Mouse (Mus musculus): ENCODE measurements around the gene Chrne. TPM values are rescaled to one million over a fixed set of nuclear protein-coding genes. Genes with fewer than 3 reads are reported as not detected.

Chrne gene
- total RNA-seq, 4 experiments from 2014 or later = 1.0 TPM; not detected in 3

DNA sequence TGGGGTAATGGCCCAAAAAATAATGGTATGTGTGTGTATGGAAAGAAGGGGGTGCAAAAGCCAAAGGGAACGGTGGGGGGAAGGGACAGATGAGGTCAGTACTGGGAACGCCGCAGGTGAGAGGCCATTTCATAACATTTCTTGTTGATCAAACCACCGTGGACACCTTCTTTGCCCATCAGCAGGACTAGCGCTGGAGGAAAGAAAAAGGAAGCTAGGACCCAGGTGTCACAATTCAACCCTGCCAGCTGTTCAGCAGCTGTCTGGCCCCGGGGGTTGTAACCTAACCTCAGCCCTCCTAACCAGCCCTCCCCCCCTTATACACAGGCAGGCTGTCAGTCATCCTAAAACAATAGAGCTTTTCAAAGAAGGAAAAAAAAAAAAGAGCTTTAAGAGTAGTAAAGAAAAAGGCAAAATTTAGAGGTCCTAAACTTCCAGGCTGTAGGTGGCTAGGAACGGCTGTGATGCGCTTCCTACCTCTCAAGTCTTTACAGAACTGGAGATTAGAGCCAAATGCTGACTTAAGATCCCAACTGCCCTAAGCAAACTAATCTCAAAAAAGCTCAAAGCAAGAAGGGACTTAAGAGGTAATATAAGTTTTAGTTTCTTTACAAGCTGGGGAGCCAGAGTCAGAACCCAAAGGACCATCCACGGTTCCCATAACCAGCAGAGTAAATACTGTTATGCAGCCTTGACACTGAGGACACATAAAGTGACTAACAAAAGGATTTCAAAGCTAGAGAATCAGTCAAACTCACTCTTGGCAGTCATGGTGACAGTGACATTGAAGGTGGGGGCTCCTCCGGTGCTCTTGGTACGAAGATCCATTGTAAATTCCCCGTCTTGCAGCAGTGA lies 33.2 kb upstream of the Chrne start:
- peak in 1 of 2 experiments; percentile 2 for DNase-seq (ENCODE audit: low spot score in 2 of 2)

DNA sequence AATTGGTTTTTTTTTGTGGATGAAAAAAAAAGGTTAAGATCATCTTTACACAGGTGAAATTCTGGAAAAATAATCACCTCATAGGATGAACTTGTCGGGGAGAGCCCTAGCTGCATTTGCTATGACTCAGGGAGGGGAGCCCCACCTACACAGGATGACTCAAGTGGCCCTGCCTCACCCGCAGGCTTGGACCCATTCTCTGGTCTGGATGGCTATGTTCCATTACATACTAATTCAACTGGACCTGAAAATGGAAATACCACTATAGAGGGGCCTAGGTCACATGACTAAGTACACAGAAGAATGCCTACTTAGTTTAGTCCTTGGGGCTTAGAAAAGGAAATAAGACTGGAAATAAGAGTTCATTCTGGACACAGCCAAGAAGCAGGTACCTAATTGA lies 32.4 kb upstream of the Chrne start:
- DNase-seq (ENCODE audit: low spot score in 2 of 2) = peak in 1 of 2 experiments; percentile 2

DNA sequence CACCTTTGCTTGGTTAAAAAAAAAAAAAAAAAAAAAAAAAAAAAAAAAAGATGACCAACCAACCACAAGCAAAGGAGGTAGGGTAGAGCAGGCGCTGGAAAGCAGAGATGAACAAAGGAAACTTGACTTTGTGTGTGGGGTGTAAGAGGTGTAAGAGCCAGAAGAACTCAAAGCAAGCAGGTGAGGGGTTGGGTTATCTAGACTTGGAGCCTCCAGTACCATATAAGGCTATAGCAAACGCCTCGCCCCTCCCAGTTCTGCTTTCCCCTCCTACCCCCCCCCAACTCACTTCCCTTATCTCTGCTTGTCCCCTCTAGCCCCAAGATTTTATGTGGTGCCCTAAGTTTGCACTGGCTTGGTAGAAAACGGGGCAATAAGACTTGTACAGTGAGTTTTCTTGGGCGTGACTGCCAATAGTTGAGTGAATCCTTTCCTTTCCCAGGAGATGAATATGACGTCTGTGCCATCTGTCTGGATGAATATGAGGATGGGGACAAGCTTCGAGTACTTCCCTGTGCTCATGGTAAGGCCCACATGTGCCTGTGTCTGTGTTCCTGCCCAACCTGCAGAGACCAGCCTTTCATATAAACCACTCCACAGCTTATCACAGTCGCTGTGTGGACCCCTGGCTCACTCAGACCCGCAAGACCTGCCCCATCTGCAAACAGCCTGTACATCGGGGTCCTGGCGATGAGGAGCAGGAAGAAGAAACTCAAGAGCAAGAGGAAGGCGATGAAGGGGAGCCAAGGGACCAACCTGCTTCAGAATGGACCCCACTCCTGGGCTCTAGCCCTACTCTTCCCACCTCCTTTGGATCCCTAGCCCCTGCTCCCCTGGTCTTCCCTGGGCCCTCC lies 31.5 kb upstream of the Chrne start:
- peak; percentile 7 to 16 for DNase-seq (ENCODE audit: low spot score in 2 of 2)

DNA sequence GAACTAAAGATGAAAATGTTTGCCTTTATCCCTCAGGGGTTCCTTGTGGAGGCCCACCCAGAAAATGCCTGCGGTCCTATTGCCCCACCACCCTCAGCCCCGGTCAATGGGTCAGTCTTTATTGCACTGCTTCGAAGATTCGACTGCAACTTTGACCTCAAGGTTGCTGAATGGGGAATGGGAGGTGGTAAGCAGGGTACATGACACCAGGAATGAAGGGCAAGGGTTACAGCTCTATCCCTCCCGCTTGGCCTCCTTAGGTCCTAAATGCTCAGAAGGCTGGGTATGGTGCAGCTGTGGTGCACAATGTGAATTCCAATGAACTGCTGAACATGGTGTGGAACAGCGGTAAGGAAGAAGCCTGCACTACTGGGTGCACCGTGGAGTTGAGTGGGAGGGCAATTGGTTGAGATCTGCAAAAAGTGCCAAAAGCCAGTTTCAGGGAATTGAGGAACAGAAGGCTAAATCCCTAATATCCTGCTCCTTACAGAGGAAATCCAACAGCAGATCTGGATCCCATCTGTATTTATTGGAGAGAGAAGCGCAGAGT lies 30.2 kb upstream of the Chrne start:
- peak; percentile 2 to 11 for DNase-seq (ENCODE audit: low spot score in 2 of 2)

DNA sequence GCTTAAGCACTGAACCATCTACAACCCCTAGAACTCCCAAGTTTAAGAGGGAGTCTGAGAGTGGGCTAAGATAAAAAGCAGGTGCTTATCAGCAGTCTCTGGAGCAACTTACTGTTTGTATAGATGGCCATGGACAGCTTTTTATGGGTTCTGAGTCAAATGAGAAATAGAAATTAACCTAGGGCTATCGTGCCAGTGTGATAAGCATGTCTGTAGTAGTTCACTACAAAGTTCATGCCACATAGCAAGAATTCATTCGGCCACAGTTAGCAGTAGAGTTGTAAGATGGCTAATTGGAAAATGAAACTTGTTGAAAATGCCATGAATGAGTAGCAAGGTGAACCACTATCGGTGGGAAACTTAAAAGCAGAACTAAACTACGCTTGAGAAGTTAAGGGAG lies 29.5 kb upstream of the Chrne start:
- no peak for DNase-seq (ENCODE audit: low spot score in 2 of 2)

DNA sequence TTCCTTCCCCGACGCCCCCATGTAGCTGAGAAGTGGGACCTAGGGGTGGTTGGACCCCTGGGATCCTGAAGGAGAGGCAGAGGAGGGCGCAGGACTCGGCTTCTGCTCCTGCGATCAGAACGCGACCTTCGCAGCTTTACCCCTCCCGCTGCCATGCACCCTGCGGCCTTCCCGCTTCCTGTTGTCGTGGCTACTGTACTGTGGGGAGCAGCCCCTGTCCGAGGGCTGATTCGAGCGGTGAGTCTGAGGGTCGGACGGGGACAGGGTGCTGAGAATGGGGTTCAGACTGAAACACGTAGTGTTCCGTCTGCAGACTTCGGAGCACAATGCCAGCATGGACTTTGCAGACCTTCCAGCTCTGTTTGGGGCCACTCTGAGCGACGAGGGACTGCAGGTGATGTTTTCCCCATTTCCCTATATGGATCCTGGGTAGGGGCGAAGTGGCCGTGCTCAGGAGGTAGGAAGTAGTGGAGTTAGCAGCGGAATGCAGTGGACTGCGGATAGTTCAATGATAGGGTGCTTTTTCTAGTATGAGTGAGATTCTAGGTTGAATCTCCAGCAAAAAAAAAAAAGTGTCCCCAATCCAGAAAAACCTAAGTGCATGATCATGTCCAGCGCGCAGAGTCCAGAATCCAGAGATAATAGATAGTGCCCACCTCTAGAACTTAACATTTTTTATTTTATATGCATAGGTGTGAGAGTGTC lies 28.9 kb upstream of the Chrne start:
- DNase-seq (ENCODE audit: low spot score in 2 of 2) = peak; percentile 11 to 20

DNA sequence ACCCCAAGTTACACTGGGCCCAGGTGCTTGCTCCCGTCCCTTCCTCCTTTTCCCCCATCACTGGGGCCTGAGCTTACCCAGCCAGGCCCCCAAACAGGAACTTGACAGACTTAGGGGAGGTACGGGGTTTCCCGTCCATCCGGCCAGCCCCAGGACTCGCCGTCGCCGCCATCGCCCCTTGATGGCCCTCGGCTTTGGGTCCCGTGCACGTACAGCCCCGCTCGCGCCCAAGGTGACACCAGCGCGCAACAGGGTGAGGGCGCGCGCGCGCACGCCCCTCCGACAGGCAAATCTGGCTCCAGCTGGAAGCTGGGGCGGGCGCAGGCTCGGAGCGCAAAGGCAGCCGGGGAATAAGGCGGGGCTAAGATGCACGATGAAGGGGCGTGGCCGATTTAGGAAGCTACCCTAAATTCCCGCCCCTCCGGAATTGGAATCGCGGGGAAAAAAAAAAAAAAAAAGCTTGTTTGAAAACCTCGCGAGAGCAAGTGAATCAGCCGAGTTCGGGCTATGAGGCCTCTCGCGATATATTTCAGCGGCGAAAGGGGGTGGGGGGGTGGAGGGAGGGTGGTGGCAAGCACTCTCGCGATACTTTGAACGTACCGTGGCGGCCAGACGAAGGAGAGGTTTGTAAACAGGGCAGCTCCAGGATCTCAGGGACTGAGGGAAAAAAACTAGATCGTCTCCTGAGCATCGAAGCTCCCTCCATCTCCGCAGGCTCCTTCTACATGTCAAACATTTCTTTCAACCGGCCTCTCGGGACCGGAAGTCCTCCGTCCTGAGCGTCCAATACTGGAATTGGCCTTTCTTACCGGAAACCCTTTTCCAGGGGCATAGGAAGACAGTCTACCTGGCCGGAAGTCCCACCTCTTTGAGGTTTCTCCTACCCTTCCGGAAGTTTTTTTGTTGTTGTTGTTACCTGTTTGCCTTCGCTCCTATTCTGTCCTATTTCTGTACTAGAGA lies 28.0 kb upstream of the Chrne start, which contains the start of the genes Rnf167 and Slc25a11:
Gene Rnf167 (plus strand): TSS at position 545 of the 960 bp plus-strand sequence.
Gene Slc25a11 (minus strand): TSS at position 789 of the 960 bp plus-strand sequence.
- peak; percentile 96 for DNase-seq (ENCODE audit: low spot score in 2 of 2)

DNA sequence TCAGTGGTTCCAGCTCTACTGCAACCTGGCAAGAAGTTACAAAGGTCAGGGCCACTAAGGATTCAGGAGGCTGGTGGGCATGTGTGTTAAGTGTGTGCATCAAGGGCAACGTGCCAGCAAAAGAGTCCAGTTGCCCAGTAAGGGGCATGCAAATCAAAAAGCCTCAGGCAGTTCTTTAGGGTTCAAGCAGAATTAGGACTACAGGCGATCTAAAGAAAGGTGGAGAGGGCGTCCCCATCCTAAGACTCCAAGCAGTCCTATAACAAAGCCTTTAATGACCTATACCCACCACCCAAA lies 27.2 kb upstream of the Chrne start:
- DNase-seq (ENCODE audit: low spot score in 2 of 2) = no peak

DNA sequence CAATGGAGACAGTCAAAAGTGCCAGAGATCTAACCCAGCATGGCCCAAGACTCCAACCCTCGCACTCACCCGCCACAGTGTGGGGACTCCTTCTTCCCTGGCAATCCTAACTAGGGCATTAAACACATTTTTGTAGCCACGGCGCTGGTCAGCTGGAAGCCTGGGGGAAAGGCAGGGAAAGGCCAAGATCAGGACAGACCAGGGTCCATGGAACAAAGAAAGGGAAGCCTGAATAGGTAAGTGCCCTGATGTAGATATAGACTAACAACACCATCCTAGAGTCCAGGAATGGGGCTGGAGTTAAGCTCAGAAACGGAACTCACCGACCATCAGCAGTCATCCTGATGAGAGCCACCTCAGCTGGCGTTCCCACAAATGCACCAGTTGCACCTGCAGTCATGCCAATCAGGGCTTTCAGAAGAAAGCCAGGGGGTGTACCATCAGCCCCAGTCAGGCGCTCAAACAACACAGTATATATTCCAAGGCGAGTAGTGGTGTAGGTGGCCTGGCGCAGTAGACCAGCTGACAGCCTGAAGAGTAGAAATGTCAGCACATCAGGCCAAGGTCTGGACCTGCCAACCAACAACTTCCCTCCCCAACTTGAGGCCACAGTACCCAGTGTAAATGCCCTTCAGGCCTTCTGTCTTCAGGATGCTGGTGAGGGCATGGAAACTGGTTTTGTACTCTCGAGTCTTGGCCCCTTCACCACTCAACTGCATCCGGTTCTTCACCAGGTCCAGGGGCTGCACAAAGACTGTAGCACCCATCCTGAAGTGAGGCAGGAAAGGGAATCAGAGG lies 26.6 kb upstream of the Chrne start:
- peak in 1 of 2 experiments; percentile 22 for DNase-seq (ENCODE audit: low spot score in 2 of 2)

DNA sequence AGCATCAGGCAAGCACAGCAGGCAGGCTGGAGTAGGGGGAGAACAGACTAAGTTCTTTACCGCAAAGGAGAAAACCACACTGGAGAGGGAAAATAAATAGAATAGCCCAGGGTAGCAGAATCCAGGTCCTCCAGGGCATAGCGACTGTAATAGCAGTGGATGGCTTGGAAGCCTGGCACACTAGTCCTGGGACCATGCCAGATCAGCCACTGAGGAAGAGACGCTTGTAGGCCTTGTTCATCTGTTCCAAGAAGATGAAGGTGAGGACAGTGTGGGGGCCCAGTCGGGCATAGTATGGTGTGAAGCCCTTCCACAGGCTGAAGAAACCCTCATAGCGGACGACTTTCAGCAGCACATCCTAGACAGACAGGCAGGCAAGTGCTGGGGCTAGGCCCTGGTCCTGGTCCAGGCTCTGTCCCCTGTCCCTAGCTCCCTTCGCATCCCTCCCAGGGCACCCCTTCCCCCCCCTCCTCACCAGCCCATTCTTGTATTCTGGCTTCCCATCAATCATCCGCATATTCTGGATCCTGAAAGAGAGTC lies 25.6 kb upstream of the Chrne start:
- DNase-seq (ENCODE audit: low spot score in 2 of 2) = peak in 1 of 2 experiments; percentile 23

DNA sequence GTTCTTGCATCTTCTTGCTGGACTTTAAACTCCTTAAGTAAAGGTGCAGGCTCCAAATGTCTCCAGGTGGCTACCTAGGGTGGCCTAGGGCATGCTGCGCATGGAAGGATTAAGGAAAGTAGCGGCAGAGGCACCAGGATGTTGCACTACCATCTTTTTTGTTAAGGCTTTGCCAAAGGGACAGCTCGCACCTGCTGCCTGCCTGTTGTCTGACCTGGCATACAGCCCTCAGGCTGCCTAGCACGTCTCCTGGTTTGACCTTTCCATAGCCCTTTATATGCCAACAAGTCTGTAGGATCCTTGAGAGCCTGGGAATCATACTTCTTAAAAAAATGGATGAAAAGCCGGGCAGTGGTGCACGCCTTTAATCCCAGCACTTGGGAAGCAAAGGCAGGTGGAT lies 24.0 kb upstream of the Chrne start:
- DNase-seq (ENCODE audit: low spot score in 2 of 2) = no peak

DNA sequence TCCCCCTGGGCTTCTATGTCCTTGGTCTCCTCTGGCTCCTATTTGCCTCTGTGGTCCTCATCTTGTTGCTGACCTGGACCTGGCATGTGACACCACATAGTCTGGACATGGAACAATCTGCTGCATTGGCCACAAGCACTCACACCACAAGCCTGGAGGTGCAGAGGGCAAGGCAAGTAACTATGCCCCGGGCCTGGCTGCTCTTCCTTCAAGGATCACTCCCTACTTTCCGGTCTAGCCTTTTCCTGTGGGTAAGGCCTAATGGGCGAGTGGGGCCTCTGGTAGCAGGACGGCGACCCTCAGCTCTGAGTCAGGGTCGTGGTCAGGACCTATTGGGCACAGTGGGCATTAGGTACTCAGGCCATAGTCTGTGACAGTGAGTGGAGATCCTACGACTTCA lies 22.2 kb upstream of the Chrne start:
- peak in 1 of 2 experiments; percentile 1 for DNase-seq (ENCODE audit: low spot score in 2 of 2)

DNA sequence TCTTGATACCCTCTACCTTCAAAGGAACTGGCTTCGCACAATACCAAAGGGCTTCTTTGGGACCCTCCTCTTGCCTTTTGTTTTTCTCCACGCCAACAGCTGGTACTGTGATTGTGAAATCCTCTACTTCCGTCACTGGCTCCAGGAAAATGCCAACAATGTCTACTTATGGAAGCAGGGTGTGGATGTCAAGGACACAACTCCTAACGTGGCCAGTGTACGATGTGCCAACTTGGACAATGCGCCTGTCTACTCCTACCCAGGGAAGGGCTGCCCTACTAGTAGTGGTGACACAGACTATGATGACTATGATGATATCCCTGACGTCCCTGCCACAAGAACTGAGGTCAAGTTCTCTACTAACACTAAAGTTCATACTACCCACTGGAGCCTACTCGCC lies 21.0 kb upstream of the Chrne start:
- DNase-seq (ENCODE audit: low spot score in 2 of 2) = peak in 1 of 2 experiments; percentile 1

DNA sequence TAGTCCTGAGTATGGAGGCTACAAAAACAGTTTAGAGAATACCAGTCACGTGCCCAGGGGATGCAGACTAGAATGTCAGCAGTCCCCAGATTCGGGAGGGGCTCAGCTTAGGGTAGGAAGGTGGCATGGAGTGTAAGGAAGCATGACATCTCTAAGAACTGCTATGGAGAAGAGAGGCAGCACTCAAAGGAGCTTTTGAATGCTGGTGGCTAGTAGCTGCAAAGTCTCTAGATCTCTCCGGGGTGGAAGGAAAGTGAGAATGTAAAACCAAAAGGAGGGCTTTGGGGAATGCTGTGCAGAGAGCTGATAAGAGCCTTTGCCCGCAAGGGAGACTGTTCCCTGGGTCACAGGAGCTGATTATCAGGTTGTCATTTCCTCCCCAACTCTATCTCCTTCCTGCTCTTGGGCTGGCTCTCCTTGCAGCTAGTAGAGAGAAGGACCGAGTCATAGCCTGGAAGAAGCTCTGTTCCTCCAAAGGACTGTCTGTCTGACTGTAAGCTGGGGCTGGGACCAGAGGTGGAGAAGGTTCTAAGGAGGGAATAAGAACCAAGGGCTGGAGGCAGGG lies 19.8 kb upstream of the Chrne start, which contains the start of gene Gp1ba:
Gene Gp1ba (plus strand): TSS at position 409 of the 565 bp plus-strand sequence.
- DNase-seq (ENCODE audit: low spot score in 2 of 2) = no peak

DNA sequence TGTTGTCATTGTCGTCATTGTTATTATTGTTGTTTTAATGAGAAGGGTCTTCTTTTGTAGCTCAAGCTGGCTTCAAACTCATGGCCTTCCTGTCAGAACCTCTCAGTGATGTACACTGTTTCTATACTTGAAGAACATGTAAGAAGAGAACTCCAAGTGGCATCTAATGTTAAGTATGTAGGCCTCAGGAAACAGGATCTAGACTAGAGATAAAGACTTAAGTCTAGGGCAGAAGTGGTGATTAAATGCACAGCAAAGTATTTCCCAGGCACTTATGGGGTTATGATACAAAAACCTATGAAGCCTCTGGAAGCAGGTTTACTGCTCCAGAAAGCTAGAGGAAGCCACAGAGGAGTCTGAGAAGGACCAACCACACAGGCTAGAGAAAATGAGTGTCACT lies 19.3 kb upstream of the Chrne start:
- DNase-seq (ENCODE audit: low spot score in 2 of 2) = no peak

DNA sequence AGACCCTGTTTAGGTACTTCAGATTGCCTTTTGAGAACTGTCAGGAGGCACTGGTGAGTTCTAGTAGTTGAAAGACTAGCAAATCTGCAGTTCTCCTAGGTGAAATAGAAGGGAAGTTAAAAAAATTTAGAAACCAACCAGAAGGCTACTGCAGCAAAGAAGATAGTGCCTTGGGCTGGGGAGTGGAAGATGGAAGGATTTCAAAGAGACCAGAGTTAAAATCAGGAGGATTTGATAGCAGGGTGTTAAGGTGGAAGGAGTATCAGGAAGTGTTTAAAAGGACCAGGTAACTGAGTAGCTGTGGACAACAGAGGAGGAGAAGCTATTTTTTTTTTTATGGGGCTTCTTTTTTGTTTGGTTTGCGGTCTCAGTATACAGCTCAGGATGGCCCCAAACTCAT lies 18.7 kb upstream of the Chrne start:
- no peak for DNase-seq (ENCODE audit: low spot score in 2 of 2)

DNA sequence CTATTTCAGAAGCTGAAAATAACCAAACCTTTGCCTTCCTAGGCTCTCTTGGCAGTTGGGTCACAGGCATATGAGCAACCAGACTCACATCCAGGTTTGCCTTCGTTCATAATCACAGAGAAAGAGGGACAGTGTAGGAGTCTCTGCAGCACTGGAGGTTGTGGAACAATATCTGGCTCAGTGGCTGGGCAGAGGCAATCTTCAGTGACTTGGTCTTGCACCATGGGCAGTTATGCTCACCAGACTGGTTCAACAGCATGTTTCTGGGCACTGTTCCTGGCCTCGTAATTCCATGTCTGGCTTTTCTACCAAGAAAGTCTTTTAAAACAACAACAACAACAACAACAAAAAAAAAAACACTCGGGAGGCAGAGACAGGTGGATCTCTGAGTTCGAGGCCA lies 16.6 kb upstream of the Chrne start:
- DNase-seq (ENCODE audit: low spot score in 2 of 2) = no peak

DNA sequence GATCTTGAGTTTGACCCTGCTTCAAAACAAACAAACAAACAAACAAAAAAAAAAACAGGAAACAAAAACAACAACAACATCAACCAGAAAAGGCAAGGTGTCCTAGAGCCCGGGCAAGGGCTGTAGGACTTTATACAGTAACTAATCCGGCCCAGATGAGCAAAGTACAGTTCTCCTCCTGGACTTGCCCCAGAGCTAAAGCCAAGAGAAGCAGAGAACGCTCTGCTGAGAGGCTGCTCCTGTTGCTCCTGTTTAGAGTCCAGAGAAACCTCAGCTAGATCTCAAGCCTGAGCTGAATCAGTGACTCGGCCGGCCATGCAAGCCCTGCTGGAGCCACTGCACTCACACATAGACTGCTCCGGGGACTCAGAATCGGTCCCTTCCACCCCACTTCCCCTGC lies 11.1 kb upstream of the Chrne start:
- no peak for DNase-seq (ENCODE audit: low spot score in 2 of 2)

DNA sequence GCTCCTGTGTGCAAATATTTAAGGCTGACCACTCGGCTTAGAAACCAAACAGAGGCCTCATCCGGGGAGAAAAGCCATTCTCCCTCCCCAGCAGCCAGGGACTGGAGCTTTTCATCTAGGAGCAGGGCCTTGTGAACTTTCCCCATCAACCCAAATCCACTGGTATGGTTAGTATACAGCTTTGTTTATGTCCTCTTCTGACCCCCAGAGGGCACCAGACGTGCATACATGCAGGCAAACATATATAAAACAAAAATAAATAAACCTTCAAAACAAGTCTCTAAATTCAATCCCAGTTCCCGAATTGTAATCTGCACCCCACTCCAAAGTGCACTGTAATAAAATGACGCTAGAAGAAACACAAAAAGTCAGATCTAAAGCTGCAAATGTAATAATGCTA lies 10.5 kb upstream of the Chrne start:
- no peak for DNase-seq (ENCODE audit: low spot score in 2 of 2)

All from layer of hippocampus, adult 8-10 months (tissue).